Mouse (Mus musculus) mouse trophoblast stem cell (cell line): Measurements from ENCODE around the gene Olfr1315-ps1.

Experiments
- in situ Hi-C, 2 experiments: fragments of 300-500 bp; cut with MseI, MboI; formaldehyde crosslinking; loops; 2 replicates in 1 of 2; 3 replicates in 1 of 2; pipeline ENCODE4 v1.15.1; 2025

Gene Olfr1315-ps1

DNA sequence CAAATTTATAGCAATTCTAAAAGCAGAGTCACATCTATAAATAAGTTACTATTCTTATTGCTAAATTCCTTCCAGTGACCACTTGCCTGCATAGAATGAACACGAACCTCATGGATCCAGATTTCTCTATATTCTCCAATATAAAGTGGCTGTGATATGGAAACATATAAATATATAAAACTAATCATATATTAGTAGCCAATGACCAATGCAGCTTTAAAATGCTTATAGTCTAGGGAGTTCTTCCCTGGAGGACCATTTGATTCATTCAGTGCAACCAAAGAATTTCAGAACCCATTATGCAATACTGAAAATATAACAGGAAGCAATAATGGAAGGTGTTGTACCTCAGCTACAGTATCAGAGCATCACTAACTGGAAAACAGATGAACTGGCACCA lies at the start of gene Olfr1315-ps1:
Gene Olfr1315-ps1 (minus strand): TSS at position 101 of the 400 bp plus-strand sequence.
- in situ Hi-C loops, result no loop called here

DNA sequence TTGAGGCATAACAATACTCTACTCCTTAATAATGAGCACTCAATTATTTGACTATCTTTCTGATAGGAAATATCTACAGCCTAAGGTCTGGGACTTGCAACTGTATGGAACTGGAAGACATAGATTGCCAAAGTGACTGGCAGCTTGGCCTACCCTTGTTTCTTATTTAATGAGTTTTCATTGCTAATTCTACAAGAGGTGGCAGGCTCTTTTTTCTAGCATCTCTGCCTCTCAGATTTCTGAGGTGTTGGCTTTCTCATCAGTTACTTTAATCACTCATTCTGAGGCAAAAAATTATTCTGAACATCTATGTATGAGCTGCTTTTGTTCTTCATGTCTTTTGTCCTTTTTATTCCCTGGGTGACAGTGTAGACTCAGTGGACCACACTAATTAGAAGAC lies 38.7 kb upstream of the Olfr1315-ps1 start, which contains the start of gene Olfr1318:
Gene Olfr1318 (plus strand): TSS at position 301 of the 400 bp plus-strand sequence.
- in situ Hi-C loops, result no loop called here

DNA sequence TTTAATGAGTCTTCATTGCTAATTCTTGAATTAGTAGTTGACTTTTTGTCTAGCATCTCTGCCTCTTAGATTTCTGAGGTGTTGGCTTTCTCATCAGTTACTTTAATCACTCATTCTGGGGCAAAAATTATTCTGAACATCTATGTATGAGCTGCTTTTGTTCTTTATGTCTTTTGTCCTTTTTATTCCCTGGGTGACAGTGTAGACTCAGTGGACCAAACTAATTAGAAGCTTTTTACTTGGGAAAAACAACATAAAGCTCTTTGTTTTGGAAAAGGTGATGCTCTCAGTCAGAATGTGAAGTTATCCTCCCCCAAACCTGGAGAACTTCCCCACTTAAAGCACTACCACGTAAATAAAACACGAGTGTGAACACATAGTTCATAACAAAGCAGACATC lies 24.8 kb upstream of the Olfr1315-ps1 start, which contains the start of gene Olfr1317:
Gene Olfr1317 (plus strand): TSS at position 301 of the 400 bp plus-strand sequence.
- in situ Hi-C loops, result no loop called here

DNA sequence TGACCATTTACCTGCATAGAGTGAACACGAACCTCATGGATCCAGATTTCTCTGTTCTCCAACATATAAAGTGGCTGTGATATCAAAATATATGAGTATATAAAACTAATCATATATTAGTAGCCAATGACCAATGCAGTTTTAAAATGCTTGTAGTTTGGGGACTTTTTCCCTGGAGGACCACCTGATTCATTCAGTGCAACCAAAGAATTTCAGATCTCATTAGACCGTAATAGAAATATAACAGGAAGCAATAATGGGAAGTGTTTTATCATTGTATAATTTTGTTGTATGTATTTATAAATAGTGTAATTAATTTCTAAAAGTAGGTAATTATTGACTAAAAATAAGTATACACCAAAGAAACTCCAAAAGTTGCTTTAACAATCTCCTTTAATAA lies 19.6 kb upstream of the Olfr1315-ps1 start, which contains the start of gene Olfr1316:
Gene Olfr1316 (minus strand): TSS at position 101 of the 400 bp plus-strand sequence.
- in situ Hi-C loops, result no loop called here

DNA sequence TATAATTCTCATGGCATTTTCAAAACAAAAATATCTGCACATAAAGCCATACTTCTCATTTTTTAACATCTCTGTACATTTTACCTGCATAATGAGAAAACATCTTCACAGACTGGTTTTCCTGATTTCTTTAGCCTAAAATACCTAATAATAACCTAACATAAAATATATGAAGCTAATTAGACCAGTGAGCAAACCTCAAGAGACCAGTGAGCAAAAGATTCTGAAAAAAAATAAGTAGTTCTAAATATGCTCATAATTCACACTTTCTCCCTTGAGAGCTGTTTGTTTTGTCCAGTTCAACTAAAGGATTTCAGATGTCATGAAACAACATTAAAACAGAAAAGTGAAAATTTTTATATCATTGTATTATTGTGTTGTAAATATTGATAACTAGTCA lies 18.6 kb downstream of the Olfr1315-ps1 start, which contains the start of gene Olfr1314:
Gene Olfr1314 (minus strand): TSS at position 101 of the 400 bp plus-strand sequence.
- in situ Hi-C loops, result no loop called here

DNA sequence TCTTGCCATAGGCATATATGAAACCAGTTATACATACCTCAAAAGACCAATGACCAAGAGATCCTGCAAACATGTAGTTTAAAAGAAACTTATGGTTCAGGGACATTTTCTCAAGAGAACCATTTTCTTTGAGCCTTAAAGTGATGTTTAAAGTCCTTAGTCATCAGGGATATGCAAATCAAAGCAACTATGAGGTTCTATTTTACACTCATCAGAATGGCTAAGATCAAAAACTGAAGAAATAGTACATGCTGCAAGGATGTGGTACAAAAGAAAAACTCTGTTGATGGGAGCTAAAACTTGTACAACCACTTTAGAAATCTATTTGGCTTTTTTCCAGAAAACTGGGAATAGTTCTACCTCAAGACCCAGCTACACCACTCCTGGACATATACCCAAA lies 37.5 kb downstream of the Olfr1315-ps1 start, which contains the start of gene Olfr1313:
Gene Olfr1313 (minus strand): TSS at position 101 of the 400 bp plus-strand sequence.
- in situ Hi-C loops, result no loop called here
